Mouse (Mus musculus): Measurements from ENCODE around the gene Fam163a. TPM values are rescaled to one million over a fixed set of nuclear protein-coding genes. Genes with fewer than 3 reads are reported as not detected.

The Fam163a gene
- total RNA-seq (2023), result not detected

GRCm38 (mm10) chr1:156204656-156205131 is at the start of gene Fam163a:
Fam163a (minus strand) TSS chr1:156205026.

GRCm38 (mm10) chr1:156035930-156036737 is 168.7 kb downstream of the Fam163a start, which contains the start of gene Tor1aip1:
Tor1aip1 (minus strand) TSS chr1:156036480.

GRCm38 (mm10) chr1:156035269-156035929 is 169.4 kb downstream of the Fam163a start, which contains the start of gene Tor1aip2:
Tor1aip2 (plus strand) TSS chr1:156035403.

Other genes with a start within 250 kb of the Fam163a start
- 10 to 100 TPM; 76.7 to 78.0 TPM for gene Cep350, start 231.8 kb downstream of the Fam163a start, total RNA-seq (2023)
- gene Tor1aip2, start 169.6 kb downstream of the Fam163a start, total RNA-seq (2023), result 100 to 1,000 TPM in 1 of 2 experiments, 10 to 100 TPM in 1; 86.2 to 100 TPM
- 100 to 1,000 TPM; 200 to 219 TPM for gene Tor1aip1, start 168.5 kb downstream of the Fam163a start, total RNA-seq (2023)
- gene Tdrd5, start 98.6 kb upstream of the Fam163a start, total RNA-seq (2023), result not detected
- not detected for gene Nphs2, start 105.7 kb upstream of the Fam163a start, total RNA-seq (2023)
- gene Gm2000, start 161.0 kb upstream of the Fam163a start, total RNA-seq (2023), result 1,000 to 10,000 TPM; 1,169 to 1,204 TPM
- under 1 TPM in 1 of 2 experiments, not detected in 1; 0.96 TPM for gene Axdnd1, start 216.1 kb upstream of the Fam163a start, total RNA-seq (2023)